Mouse (Mus musculus): ENCODE data around the gene Zfp513.

- TF ChIP-seq POLR2A (IDR thresholded peaks at IDR 0.05; ENCODE audit: insufficient read depth, low read length) (peak; percentile 86), CTCF (IDR thresholded peaks at IDR 0.05; ENCODE audit: low read depth, low read length) (no peak), EP300 (IDR thresholded peaks at IDR 0.05; ENCODE audit: insufficient read depth, low read depth, low read length) (no peak)
Measured at GRCm38 (mm10) chr5:31179766-31180630, 22.1 kb downstream of the Zfp513 start, which contains the start of the genes Gm29609 and Gtf3c2.

Measured in ES-Bruce4 (cell line).